Mouse (Mus musculus) spleen, adult 2 months (tissue): Measurements from ENCODE around the gene C1rl.
A peak's percentile ranks its signal among the peaks of the same experiment; 100 is the strongest.

ENCODE experiments used
- CTCF ChIP-seq: fragments of 200-500 bp; IDR thresholded peaks from 2 replicates; pipeline ENCODE4 v1.5.1; 2011; ENCODE audit warnings: mild to moderate bottlenecking, inconsistent platforms; ENCODE audit not compliant: insufficient read depth, insufficient read length, insufficient replicate concordance; ENCODE audit errors: extremely low read depth
- POLR2A ChIP-seq: fragments of 200-500 bp; IDR thresholded peaks from 2 replicates; pipeline ENCODE4 v1.6.1; 2011; ENCODE audit warnings: low read depth, low read length, inconsistent platforms

GRCm38 (mm10) chr6:124512355-124512836 is 19.5 kb downstream of the C1rl start, which contains the start of gene C1ra:
- no peak for TF ChIP-seq POLR2A
- peak; percentile 33; the same call in 1 of the 2 replicates for TF ChIP-seq CTCF
